Mouse (Mus musculus) heart, postnatal 14 days (tissue): ENCODE data around the gene Gm20388. TPM values are rescaled to one million over a fixed set of nuclear protein-coding genes. Genes with fewer than 3 reads are reported as not detected.
"Not testable (repeated sequence)": the region's sequence is repeated elsewhere in the genome, so short reads cannot be mapped to it uniquely, and the experiment has no call there.

Source experiments
- DNase-seq, 2 experiments: peaks; one replicate each; pipeline ENCODE4 v3.0.0; 2021 to 2022
- intact Hi-C: fragments of 180-260 bp; cut with DNase I; formaldehyde crosslinking; loops from one replicate; pipeline ENCODE4 v1.15.1; 2025
- total RNA-seq, 2 experiments: library from RNA; stranded (reverse); gene quantifications; 2 replicates each; pipeline ENCODE4 v1.2.3; 2021

Gene Gm20388
- total RNA-seq, 2 experiments from 2014 or later, result 0.24 TPM; not detected in 1

- DNase-seq, result no peak
- intact Hi-C loops, result loop anchor here (2.0 to 5.0 kb wide), 3 partner anchors 59 to 264 kb away; partner anchors contain the start of gene Ankrd11
These were observed 3190.6 kb downstream of the Gm20388 start for GRCm38 (mm10) chr8:123101244-123101643.

GRCm38 (mm10) chr8:123101735-123102685, 3191.4 kb downstream of the Gm20388 start, which contains the start of gene Rpl13:
TSS of gene Rpl13 (plus strand) at chr8:123102350.
- intact Hi-C loops, result loop anchor here (2.0 to 5.0 kb wide), 3 partner anchors 60 to 265 kb away; partner anchors contain the start of gene Ankrd11
- peak; percentile 95 to 99 for DNase-seq

- intact Hi-C loops, result loop anchor here (5.0 kb wide), 2 partner anchors 61 to 266 kb away; partner anchors contain the start of gene Ankrd11
- DNase-seq, result not testable (repeated sequence)
These were observed 3192.2 kb downstream of the Gm20388 start for GRCm38 (mm10) chr8:123102855-123103254.

- intact Hi-C loops, result loop anchor here (5.0 kb wide), 2 partner anchors 61 to 266 kb away; partner anchors contain the start of gene Ankrd11
- no peak for DNase-seq
These were observed 3192.6 kb downstream of the Gm20388 start for GRCm38 (mm10) chr8:123103285-123103684.

GRCm38 (mm10) chr8:123104046-123104767, 3193.6 kb downstream of the Gm20388 start:
- intact Hi-C loops, result loop anchor here (2.0 to 5.0 kb wide), 3 partner anchors 62 to 267 kb away; partner anchors contain the start of gene Ankrd11
- DNase-seq, result no peak

GRCm38 (mm10) chr8:123105553-123106326, 3195.1 kb downstream of the Gm20388 start:
- intact Hi-C loops, result loop anchor here (2.0 kb wide), 2 partner anchors 49 to 97 kb away; no protein-coding TSS in a partner anchor
- peak in 1 of 2 experiments; percentile 27 for DNase-seq

- intact Hi-C loops, result loop anchor here (2.0 kb wide), 1 partner anchor 48 kb away; no protein-coding TSS in a partner anchor
- DNase-seq, result peak in 1 of 2 experiments; percentile 34
These were observed 3195.9 kb downstream of the Gm20388 start for GRCm38 (mm10) chr8:123106531-123106930.

- DNase-seq, result no peak
- intact Hi-C loops, result no loop called here
These were observed 3197.4 kb downstream of the Gm20388 start for GRCm38 (mm10) chr8:123108010-123108409.

GRCm38 (mm10) chr8:123108953-123109352, 3198.3 kb downstream of the Gm20388 start:
- no peak for DNase-seq
- intact Hi-C loops, result no loop called here

- intact Hi-C loops, result no loop called here
- peak; percentile 69 to 72 for DNase-seq
These were observed 3200.0 kb downstream of the Gm20388 start for GRCm38 (mm10) chr8:123110649-123111048.

GRCm38 (mm10) chr8:123112892-123113291, 3202.3 kb downstream of the Gm20388 start:
- intact Hi-C loops, result no loop called here

GRCm38 (mm10) chr8:123113908-123114469, 3203.3 kb downstream of the Gm20388 start:
- no peak for DNase-seq
- intact Hi-C loops, result no loop called here

More at GRCm38 (mm10) chr8:123112892-123113291, 3202.3 kb downstream of the Gm20388 start:
- DNase-seq, result no peak

- intact Hi-C loops, result no loop called here
- no peak for DNase-seq
These were observed 3204.0 kb downstream of the Gm20388 start for GRCm38 (mm10) chr8:123114644-123115043.

- DNase-seq, result no peak
- intact Hi-C loops, result no loop called here
These were observed 3206.6 kb downstream of the Gm20388 start, which contains the start of gene Cpne7 for GRCm38 (mm10) chr8:123117127-123117731. TSS of gene Cpne7 (plus strand) at chr8:123117374.

- intact Hi-C loops, result no loop called here
These were observed 3207.1 kb downstream of the Gm20388 start for GRCm38 (mm10) chr8:123117744-123118143.

GRCm38 (mm10) chr8:123122059-123122458, 3211.4 kb downstream of the Gm20388 start:
- intact Hi-C loops, result no loop called here

More at GRCm38 (mm10) chr8:123117744-123118143, 3207.1 kb downstream of the Gm20388 start:
- DNase-seq, result no peak

GRCm38 (mm10) chr8:123122670-123123069, 3212.0 kb downstream of the Gm20388 start:
- DNase-seq, result no peak
- intact Hi-C loops, result no loop called here

More at GRCm38 (mm10) chr8:123122059-123122458, 3211.4 kb downstream of the Gm20388 start:
- DNase-seq, result no peak

- intact Hi-C loops, result no loop called here
These were observed 3215.7 kb downstream of the Gm20388 start for GRCm38 (mm10) chr8:123126193-123126816.

More at GRCm38 (mm10) chr8:123126193-123126816, 3215.7 kb downstream of the Gm20388 start:
- DNase-seq, result peak; percentile 39 to 55
